Comparison of ENCODE assay signal across 10 mouse cellular contexts in the genomic region with DNA sequence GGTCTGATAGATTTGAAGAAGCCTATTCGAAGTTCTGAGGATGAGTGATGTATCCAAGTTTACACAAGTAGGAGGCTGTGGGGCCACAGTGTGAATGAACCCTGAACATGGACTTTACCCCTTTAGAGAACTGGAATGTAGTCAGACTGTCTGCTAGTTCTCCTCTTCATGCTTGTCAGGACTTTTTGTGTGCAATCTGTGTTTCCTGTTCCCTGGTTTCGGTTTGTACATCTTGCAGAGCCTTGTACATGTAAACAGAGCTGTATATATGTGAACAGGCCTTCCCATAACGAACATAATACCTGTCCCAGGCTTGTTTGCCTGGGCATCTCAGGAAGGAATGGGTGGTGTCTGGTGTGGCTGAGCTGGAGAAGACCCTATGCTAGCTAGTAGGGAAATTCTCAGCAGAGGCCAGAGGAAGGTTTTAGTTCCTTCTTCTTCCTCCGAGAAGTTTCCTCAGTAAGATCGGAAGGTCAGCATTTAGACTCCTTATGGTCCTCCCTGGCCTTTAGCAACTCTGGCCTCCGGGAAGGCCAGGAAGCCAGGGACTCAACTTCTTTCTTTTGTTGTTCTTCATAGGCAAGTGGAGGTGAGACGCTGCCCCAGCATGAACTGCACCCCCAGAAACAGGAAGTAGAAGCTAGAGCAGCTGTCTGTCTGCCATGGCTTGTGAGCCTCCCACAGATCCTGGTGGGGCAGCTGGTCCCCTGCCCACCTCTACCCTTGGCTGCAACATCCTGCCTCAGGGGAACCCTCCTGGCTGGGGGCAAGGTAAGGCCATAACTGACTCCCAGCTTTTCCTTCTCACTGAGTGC. TPM values are rescaled to one million over a fixed set of nuclear protein-coding genes. Genes with fewer than 3 reads are reported as not detected.
DNase-seq lines count a peak whose midpoint lies in the region; ATAC-seq and TF ChIP-seq lines count a peak whose summit lies in the region.
"Had no signal": no experiment of that assay in that cellular context is flagged by ENCODE, and none has a peak within 500 bp of the region (broad histone marks: within the 10 kb centered on the region; RNA-seq: fewer than 3 reads in every experiment).

No protein-coding gene starts in this region.

- H3K27me3 ChIP-seq in spleen, adult 2 months (ENCODE audit: control insufficient read depth, insufficient read depth, low read length), result no peaks in the 10 kb centered on the region
- H3K27me3 ChIP-seq in intestine, embryonic 16.5 days (replicated peaks; ENCODE audit: control insufficient read depth, insufficient read depth, low read length), result no peaks in the 10 kb centered on the region
- no peaks in the 10 kb centered on the region for H3K27me3 ChIP-seq in forebrain, embryonic 15.5 days
- H3K27me3 ChIP-seq: limb, embryonic 12.5 days had no signal

- no peak for TF ChIP-seq POLR2A in spleen, adult 2 months (IDR thresholded peaks at IDR 0.05; ENCODE audit: low read depth, low read length)

- peaks cover 47% of the 10 kb centered on the region; the same call in 1 of the 2 replicates for H3K4me1 ChIP-seq in spleen, adult 2 months (ENCODE audit: control insufficient read depth, insufficient read depth, insufficient read length)
- H3K4me1 ChIP-seq in intestine, embryonic 16.5 days (ENCODE audit: control insufficient read depth, insufficient read depth, low read length), result peaks cover 42% of the 10 kb centered on the region
- peaks cover 14% of the 10 kb centered on the region for H3K4me1 ChIP-seq in forebrain, embryonic 15.5 days

- peak overlapping the region; percentile 42 for H3K4me2 ChIP-seq in intestine, embryonic 16.5 days (ENCODE audit: low read depth, low read length)
- H3K4me2 ChIP-seq in forebrain, embryonic 15.5 days (replicated peaks), result no peak overlapping the region
- H3K4me2 ChIP-seq: limb, embryonic 12.5 days had no signal

- H3K9ac ChIP-seq in intestine, embryonic 16.5 days (ENCODE audit: low read depth, low read length), result peak overlapping the region; percentile 23
- no peak overlapping the region for H3K9ac ChIP-seq in forebrain, embryonic 15.5 days (replicated peaks)
- H3K9ac ChIP-seq: limb, embryonic 12.5 days had no signal

- peaks cover 4% of the 10 kb centered on the region; the same call in 1 of the 2 replicates for H3K36me3 ChIP-seq in spleen, adult 2 months (ENCODE audit: control insufficient read depth, insufficient read depth, low read length)
- H3K36me3 ChIP-seq in intestine, embryonic 16.5 days (ENCODE audit: control insufficient read depth, insufficient read depth, low read length), result 0 out of 2 replicates have a peak, but pooled peaks cover 3% of the 10 kb centered on the region
- H3K36me3 ChIP-seq in forebrain, embryonic 15.5 days, result no peaks in the 10 kb centered on the region

- H3K4me3 ChIP-seq in spleen, adult 2 months (ENCODE audit: extremely low read depth, insufficient read depth, insufficient read length), result no peak overlapping the region
- H3K4me3 ChIP-seq in intestine, embryonic 16.5 days (ENCODE audit: low read length), result peak overlapping the region; percentile 17; the same call in 1 of the 2 replicates
- H3K4me3 ChIP-seq in forebrain, embryonic 15.5 days, result no peak overlapping the region
- H3K4me3 ChIP-seq: limb, embryonic 12.5 days had no signal

- peak overlapping the region; percentile 89 for H3K27ac ChIP-seq in spleen, adult 2 months (ENCODE audit: insufficient read depth, low read length)
- peak overlapping the region; percentile 88 for H3K27ac ChIP-seq in intestine, embryonic 16.5 days (ENCODE audit: low read length)
- H3K27ac ChIP-seq in forebrain, embryonic 15.5 days (replicated peaks), result no peak overlapping the region
- H3K27ac ChIP-seq: limb, embryonic 12.5 days had no signal

- peak in 1 of 2 experiments; percentile 62 for DNase-seq in spleen, adult 2 months (ENCODE audit: low read depth in 1 of 2, low spot score in 2 of 2)
- DNase-seq in spleen, postnatal 14 days (ENCODE audit: low spot score in 2 of 2), result no peak
- DNase-seq in naive thymus-derived CD4-positive, alpha-beta T cell, adult 2 months (ENCODE audit: low read depth), result peak; percentile 70
- no peak for DNase-seq in retina, postnatal 1 day
- DNase-seq: adrenal gland, postnatal 10 days had no signal

- TF ChIP-seq CTCF in spleen, adult 2 months (IDR thresholded peaks at IDR 0.05; ENCODE audit: extremely low read depth, insufficient read depth, insufficient read length, insufficient replicate concordance), result no peak

- 8% methylated on average over 7 of the region's 7 CpGs for whole genome bisulfite sequencing in spleen, adult 2 months
- 51% methylated on average over 7 of the region's 7 CpGs for WGBS in intestine, embryonic 16.5 days
- WGBS in forebrain, embryonic 15.5 days, result 81% methylated on average over 7 of the region's 7 CpGs

- peak; percentile 64 for ATAC-seq in intestine, embryonic 16.5 days
- ATAC-seq in megakaryocyte-erythroid progenitor cell, adult 5-6 weeks (replicated peaks; ENCODE audit: low FRiP score, low TSS enrichment, poor library complexity, severe bottlenecking), result no peak
- no peak for ATAC-seq in forebrain, embryonic 15.5 days (replicated peaks)

- no peaks in the 10 kb centered on the region for H3K9me3 ChIP-seq in intestine, embryonic 16.5 days (ENCODE audit: control insufficient read depth, low read length)
- H3K9me3 ChIP-seq in forebrain, embryonic 15.5 days, result no peaks in the 10 kb centered on the region
- H3K9me3 ChIP-seq: limb, embryonic 12.5 days had no signal

RNA-seq across cellular contexts. Expression of a gene that starts 3.5 kb away (rescaled TPM):
- 13.8 and 15.8 TPM in 2 replicates for polyA plus RNA-seq in spleen, adult 2 months (2012; rRNA removed)
- 15.9 and 18.6 TPM in 2 replicates for polyA plus RNA-seq in intestine, embryonic 16.5 days (2015; fragmentation: Nextera tagmentation; extraction: Ambion mirVana)
- 9.5 and 14.3 TPM in 2 replicates for total RNA-seq in megakaryocyte-erythroid progenitor cell, adult 5-6 weeks (2014; fragmentation: Nextera tagmentation)
- 5.3 and 27.9 TPM in 2 replicates for total RNA-seq in megakaryocyte-erythroid progenitor cell, adult 5-6 weeks (2017)
- 4.6 and 5.8 TPM in 2 replicates for polyA plus RNA-seq in forebrain, embryonic 15.5 days (2015; fragmentation: Nextera tagmentation; extraction: Ambion mirVana)

RNA-seq across cellular contexts. Expression of a gene that starts 17.5 kb away (rescaled TPM):
- polyA plus RNA-seq in spleen, adult 2 months (2012; rRNA removed), result 17.0 and 17.2 TPM in 2 replicates
- 335 TPM in 2 replicates for polyA plus RNA-seq in intestine, embryonic 16.5 days (2015; fragmentation: Nextera tagmentation; extraction: Ambion mirVana)
- 58.7 and 92.6 TPM in 2 replicates for total RNA-seq in megakaryocyte-erythroid progenitor cell, adult 5-6 weeks (2014; fragmentation: Nextera tagmentation)
- 57.0 and 85.8 TPM in 2 replicates for total RNA-seq in megakaryocyte-erythroid progenitor cell, adult 5-6 weeks (2017)
- 452 and 469 TPM in 2 replicates for polyA plus RNA-seq in forebrain, embryonic 15.5 days (2015; fragmentation: Nextera tagmentation; extraction: Ambion mirVana)

RNA-seq across cellular contexts. Expression of a gene that starts 43.0 kb away (rescaled TPM):
- polyA plus RNA-seq in spleen, adult 2 months (2012; rRNA removed), result not detected in 2 replicates
- not detected in 2 replicates for polyA plus RNA-seq in intestine, embryonic 16.5 days (2015; fragmentation: Nextera tagmentation; extraction: Ambion mirVana)
- total RNA-seq in megakaryocyte-erythroid progenitor cell, adult 5-6 weeks (2014; fragmentation: Nextera tagmentation), result not detected in 2 replicates
- total RNA-seq in megakaryocyte-erythroid progenitor cell, adult 5-6 weeks (2017), result not detected in 2 replicates
- polyA plus RNA-seq in forebrain, embryonic 15.5 days (2015; fragmentation: Nextera tagmentation; extraction: Ambion mirVana), result not detected in 2 replicates
- total RNA-seq: adrenal gland, postnatal 10 days had no signal
- polyA plus RNA-seq: embryonic facial prominence, embryonic 14.5 days; limb, embryonic 12.5 days had no signal

Comparison
In these comparisons a context has a peak if more than half of its experiments do, and no peak if none do; other contexts are left out.
1. RNA of a gene that starts 17.5 kb away (polyA plus RNA-seq): 452 to 469 TPM in forebrain, embryonic 15.5 days and 335 TPM in intestine, embryonic 16.5 days; 17.0 to 17.2 TPM in spleen, adult 2 months; every median in the first group is over 10 times any median in the second.